Mouse (Mus musculus): ENCODE data around the gene H2-K1. TPM values are rescaled to one million over a fixed set of nuclear protein-coding genes. Genes with fewer than 3 reads are reported as not detected.

Gene H2-K1
- total RNA-seq (2018; cell fraction: chromatin; rRNA removed): 1,000 to 10,000 TPM; 1,025 to 7,144 (median 3,429) TPM
- 1,000 to 10,000 TPM; 2,589 to 9,128 (median 5,108) TPM for total RNA-seq (2018; cell fraction: cytosol; rRNA removed)
- total RNA-seq (2018; cell fraction: nucleus; rRNA removed): over 10,000 TPM in 13 of 26 experiments, 1,000 to 10,000 TPM in 13; 3,160 to 14,900 (median 9,531) TPM
- 2,418 to 4,239 TPM (median 2,994 TPM) in 3 replicates for polyA plus RNA-seq (2018)

DNA sequence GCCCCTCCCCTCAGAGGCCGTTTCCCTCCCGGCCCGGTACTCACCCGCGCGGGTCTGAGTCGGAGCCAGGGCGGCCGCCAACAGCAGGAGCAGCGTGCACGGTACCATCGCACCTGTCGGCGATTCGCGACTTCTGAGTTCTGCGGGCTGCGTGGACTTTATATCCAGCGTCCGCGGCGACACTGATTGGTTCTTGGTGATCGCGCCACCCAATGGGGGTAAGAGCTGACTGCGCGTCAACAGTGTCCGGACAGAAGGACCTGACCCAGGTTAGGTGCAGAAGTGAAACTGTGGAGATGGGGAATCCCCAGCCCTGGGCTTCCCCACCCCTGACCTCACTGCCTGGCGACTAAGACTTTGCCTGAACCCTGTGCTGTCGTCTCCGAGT, at the start of gene H2-K1:
TSS of gene H2-K1 (minus strand) at position 198 of the 388 bp plus-strand sequence.
- 0% methylated on average over 30 of the region's 30 CpGs for WGBS (ENCODE audit: missing documents)
- H3K36me3 ChIP-seq (ENCODE audit: inconsistent target): peaks cover 27% of the 10 kb centered on the region; the same call in 1 of the 2 replicates
- peak within 1 kb of the TSS; percentile 78 for H3K27ac ChIP-seq

DNA sequence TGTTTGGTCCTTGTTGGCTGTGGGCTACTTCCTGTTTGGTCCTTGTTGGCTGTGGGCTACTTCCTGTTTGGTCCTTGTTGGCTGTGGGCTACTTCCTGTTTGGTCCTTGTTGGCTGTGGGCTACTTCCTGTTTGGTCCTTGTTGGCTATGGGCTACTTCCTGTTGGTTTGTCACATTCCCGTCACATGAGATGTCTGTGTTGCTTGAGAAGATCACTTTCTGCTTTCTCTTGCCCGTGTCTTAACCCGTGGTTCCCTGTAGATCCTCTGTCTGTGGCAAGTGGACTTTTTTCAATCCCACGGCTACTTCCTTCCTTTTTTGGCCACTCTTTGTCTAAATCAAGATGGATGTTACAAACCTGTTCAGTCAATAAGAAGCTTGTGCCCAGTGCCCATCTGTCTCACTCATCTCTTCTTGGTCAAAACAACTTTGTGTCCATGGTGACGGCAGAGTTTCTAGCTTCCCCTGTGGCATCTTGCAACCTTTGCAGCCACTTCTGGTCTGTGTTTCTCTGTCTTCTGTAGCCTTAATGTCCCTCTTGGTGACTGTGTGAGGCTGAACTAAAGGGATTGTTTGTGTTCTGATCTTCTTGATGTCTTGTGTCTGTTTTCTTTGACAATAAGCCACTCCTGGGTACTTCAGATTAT, 47.4 kb upstream of the H2-K1 start:
- WGBS (ENCODE audit: missing documents): 17% methylated on average over 5 of the region's 5 CpGs
- no peak overlapping the region for H3K4me3 ChIP-seq (ENCODE audit: inconsistent target)
- no peaks in the 10 kb centered on the region for H3K79me2 ChIP-seq (ENCODE audit: inconsistent target)
- H3K27ac ChIP-seq: peak overlapping the region; percentile 50
- H3K36me3 ChIP-seq (ENCODE audit: inconsistent target): no peaks in the 10 kb centered on the region

More for the DNA sequence above, at the start of gene H2-K1:
- Histone ChIP-seq H3K4me3 (ENCODE audit: inconsistent target) (peak within 1 kb of the TSS; percentile 70), H3K79me2 (ENCODE audit: inconsistent target) (peaks cover 24% of the 10 kb centered on the region; the same call in 1 of the 2 replicates)

DNA sequence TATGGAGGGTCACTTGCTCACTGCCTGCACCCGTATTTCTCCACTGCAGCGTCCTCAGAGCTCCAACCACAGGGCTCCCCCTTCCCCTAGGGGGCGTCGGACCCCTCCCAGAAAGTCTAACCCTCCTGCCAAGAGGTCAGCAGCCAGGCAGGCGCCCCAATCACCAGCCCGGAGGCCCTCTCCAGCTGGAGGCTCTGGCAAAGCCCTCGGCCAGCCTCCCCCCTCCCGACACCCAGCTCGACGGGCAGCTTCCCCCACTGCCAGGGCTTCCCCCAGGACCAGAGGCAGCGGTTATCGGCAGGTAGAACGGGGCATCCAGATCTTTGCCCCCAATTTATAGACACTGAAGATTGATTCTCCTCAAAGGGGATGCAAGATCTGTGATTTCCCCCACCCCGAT, 45.8 kb upstream of the H2-K1 start:
- Histone ChIP-seq H3K27ac (no peak overlapping the region), H3K4me3 (ENCODE audit: inconsistent target) (no peak overlapping the region), H3K79me2 (ENCODE audit: inconsistent target) (no peaks in the 10 kb centered on the region), H3K36me3 (ENCODE audit: inconsistent target) (no peaks in the 10 kb centered on the region)
- WGBS (ENCODE audit: missing documents): 90% methylated on average over 11 of the region's 14 CpGs

DNA sequence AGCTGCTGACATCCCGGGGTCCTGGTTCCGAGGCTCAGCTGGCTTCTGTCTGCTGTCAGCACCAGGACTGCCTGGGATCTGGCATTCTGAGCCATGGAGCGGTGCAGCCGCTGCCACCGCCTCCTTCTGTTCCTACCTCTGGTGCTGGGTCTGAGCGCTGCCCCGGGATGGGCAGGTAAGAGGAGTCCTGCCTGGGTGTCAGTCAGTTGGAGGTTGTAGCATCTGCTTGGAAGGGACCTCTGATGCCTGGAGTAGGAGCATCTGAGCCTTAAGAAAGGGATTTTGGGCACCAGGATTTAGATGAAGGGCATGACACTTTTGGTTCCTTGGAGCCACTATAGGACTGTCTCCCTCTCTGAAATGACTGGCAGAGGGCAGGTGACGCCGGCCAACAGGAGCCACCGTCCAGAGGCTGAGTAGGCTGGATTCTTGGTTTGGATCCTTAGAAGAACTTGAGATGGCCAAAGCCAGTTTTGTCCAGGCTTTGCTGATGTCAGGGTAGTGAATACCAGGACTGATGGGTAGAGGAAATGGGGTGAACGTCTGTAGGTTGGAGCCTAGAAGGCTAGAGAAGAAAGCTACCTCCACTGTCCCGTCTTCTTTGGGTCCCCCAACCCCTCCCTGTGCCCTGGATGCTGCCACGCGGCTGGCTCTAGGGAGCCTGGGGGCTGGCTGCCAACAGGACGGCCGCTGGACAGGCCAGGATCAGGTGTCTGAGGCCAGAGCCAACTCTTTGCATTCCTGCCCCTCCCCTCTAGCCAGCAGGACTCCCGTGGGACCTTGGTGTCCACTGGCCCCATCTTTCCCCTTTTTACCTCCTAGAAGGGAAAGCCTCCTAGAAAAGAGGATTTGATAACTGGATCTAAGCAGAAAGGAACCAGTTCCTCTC, 39.7 kb upstream of the H2-K1 start:
- H3K36me3 ChIP-seq (ENCODE audit: inconsistent target): peaks cover 31% of the 10 kb centered on the region
- H3K4me3 ChIP-seq (ENCODE audit: inconsistent target): no peak overlapping the region
- H3K27ac ChIP-seq: no peak overlapping the region
- H3K79me2 ChIP-seq (ENCODE audit: inconsistent target): no peaks in the 10 kb centered on the region
- 38% methylated on average over 16 of the region's 17 CpGs for WGBS (ENCODE audit: missing documents)

DNA sequence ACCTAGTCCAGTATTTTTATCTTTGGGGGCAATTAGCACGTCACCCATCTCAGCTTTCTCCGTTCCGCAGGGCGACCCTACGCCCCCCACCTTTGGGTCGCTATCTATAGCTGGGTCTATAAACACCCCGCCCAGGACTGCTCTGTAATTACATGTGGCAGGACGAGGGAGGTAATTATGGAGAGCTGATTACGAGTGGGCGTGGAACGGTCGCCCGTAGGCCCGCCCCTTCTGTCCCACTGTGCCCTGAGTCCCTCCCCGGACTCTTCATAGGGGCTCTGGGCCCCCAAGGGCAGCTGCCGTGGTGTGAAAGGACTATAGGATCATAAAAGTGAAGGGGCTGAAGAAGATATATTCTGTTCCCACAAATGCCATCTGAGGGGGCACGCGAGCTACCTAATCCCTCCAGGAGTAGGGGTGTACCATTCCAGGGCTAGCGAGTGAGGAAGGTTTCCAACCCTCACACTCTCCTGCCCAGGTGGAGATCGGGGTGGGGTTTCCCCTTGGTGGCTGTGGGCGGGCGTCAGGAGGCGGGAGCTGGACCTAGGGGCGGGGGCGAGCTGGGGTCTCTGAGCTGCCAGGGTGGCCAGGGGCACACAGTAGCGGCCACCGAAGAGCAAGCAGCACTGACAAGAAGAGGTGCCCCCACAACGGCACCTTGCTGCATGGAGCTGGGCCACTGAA, 38.9 kb upstream of the H2-K1 start, which contains the start of gene Col11a2:
TSS of gene Col11a2 (plus strand) at position 560 of the 684 bp plus-strand sequence.
- 25% methylated on average over 28 of the region's 28 CpGs for WGBS (ENCODE audit: missing documents)
- no peak within 1 kb of the TSS for H3K27ac ChIP-seq
- peaks cover 31% of the 10 kb centered on the region for H3K36me3 ChIP-seq (ENCODE audit: inconsistent target)
- H3K4me3 ChIP-seq (ENCODE audit: inconsistent target): no peak within 1 kb of the TSS
- H3K79me2 ChIP-seq (ENCODE audit: inconsistent target): no peaks in the 10 kb centered on the region

DNA sequence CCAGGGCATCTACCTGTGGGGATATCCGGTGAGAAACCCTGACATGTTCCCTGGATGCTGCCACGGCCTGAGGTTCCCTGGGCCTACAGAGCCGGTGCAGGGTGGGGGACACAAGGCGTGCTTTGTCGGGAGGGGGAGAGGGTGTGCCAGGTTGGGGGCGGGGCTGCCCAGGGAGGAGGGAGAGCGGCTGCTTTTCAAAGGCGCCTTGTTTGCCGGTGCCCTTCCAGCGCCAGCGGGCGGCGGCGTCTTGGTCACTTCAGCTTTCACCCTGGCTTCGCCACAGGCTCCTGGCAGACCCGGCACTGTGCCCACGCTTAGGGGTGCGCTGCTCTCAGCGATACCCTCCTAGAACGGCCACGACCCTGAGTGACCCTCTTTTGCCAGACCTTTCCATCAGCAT, 38.3 kb upstream of the H2-K1 start:
- Histone ChIP-seq H3K4me3 (ENCODE audit: inconsistent target) (no peak overlapping the region), H3K79me2 (ENCODE audit: inconsistent target) (no peaks in the 10 kb centered on the region; the same call in 1 of the 2 replicates), H3K27ac (no peak overlapping the region), H3K36me3 (ENCODE audit: inconsistent target) (peaks cover 31% of the 10 kb centered on the region)
- 59% methylated on average over 19 of the region's 21 CpGs for WGBS (ENCODE audit: missing documents)

DNA sequence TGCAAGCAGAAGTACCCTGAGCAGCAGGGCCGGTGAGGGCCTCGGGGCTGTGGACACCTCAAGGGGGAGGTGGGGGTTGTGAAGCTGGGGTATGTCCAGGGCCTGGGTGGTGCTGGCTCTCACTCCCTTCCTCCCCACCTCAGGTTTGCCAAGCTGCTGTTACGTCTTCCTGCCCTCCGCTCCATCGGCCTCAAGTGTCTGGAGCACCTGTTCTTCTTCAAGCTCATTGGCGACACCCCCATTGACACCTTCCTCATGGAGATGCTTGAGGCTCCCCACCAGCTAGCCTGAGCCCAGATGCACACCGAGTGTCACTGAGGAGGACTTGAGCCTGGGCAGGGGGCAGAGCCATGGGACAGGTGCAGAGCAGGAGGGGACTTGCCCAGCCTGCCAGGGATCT, 37.1 kb upstream of the H2-K1 start:
- WGBS (ENCODE audit: missing documents): 87% methylated on average over 7 of the region's 7 CpGs
- peaks cover 31% of the 10 kb centered on the region for H3K36me3 ChIP-seq (ENCODE audit: inconsistent target)
- no peak overlapping the region for H3K4me3 ChIP-seq (ENCODE audit: inconsistent target)

DNA sequence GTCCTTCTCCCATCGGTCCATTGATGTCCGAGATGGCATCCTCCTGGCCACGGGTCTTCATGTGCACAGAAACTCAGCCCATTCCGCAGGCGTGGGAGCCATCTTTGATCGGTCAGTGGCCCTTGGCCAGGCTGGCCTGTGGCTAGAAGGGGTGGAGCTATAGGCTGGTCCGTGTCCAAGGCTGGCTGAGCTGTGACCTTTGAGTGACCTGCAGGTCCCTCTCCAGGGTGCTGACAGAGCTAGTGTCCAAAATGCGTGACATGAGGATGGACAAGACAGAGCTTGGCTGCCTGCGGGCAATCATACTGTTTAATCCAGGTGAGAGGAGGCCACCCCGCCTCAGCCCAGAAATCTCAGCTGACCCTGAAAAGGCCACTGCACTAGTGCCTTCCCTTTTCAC, 36.5 kb upstream of the H2-K1 start:
- H3K4me3 ChIP-seq (ENCODE audit: inconsistent target): no peak overlapping the region
- H3K36me3 ChIP-seq (ENCODE audit: inconsistent target): peaks cover 31% of the 10 kb centered on the region
- no peak overlapping the region for H3K27ac ChIP-seq
- no peaks in the 10 kb centered on the region; the same call in 1 of the 2 replicates for H3K79me2 ChIP-seq (ENCODE audit: inconsistent target)
- 89% methylated on average over 9 of the region's 10 CpGs for WGBS (ENCODE audit: missing documents)

More for the DNA sequence above, 37.1 kb upstream of the H2-K1 start:
- H3K27ac ChIP-seq: no peak overlapping the region
- H3K79me2 ChIP-seq (ENCODE audit: inconsistent target): no peaks in the 10 kb centered on the region; the same call in 1 of the 2 replicates

DNA sequence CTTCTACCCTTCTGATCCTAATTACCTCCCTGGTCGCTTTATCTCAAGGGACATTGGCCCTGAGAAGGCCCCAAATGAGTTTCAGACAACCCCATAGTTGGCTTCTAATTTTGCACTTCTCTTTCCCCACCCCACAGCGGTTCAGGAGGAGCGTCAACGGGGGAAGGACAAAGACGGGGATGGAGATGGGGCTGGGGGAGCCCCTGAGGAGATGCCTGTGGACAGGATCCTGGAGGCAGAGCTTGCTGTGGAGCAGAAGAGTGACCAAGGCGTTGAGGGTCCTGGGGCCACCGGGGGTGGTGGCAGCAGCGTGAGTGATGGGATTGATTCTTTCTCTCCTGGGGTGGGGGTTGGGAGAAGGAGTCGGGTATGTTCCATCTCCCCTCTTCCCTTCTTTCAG, 35.4 kb upstream of the H2-K1 start:
- Histone ChIP-seq H3K36me3 (ENCODE audit: inconsistent target) (peaks cover 31% of the 10 kb centered on the region), H3K79me2 (ENCODE audit: inconsistent target) (peaks cover 8% of the 10 kb centered on the region), H3K4me3 (ENCODE audit: inconsistent target) (no peak overlapping the region), H3K27ac (no peak overlapping the region)
- 96% methylated on average over 6 of the region's 9 CpGs for WGBS (ENCODE audit: missing documents)

DNA sequence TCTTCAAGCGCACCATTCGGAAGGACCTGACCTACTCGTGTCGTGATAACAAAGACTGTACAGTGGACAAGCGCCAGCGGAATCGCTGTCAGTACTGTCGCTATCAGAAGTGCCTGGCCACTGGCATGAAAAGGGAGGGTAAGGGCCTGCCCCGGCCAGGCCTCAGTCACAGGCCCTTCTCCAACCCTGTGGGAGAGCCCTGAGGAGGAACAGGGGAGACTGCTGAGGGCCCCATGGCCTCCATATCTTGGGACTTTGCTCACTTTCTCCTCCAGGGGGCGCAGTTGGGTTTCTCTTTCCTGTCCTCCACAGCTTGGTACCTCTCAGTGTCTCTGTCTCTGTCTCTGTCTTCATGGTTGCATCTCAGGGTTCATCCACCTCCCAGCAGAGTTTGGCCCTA, 33.9 kb upstream of the H2-K1 start:
- H3K27ac ChIP-seq: no peak overlapping the region

DNA sequence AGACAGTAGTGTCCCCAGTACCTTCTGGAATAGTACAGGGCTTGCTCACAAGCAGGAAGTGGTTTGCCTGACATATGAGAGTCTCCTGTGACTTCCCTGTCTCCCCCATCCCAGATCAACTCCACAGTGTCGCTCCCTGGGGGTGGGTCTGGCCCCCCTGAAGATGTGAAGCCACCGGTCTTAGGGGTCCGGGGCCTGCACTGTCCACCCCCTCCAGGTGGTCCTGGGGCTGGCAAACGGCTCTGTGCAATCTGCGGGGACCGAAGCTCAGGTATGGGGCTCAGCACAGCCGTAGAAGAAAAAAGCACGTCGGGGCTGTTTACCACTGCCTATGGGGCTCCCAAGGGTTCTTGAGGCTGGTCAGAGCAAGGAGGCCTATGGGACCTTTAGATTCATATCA, 33.3 kb upstream of the H2-K1 start:
- Histone ChIP-seq H3K4me3 (ENCODE audit: inconsistent target) (peak overlapping the region; percentile 65; the same call in 1 of the 2 replicates), H3K36me3 (ENCODE audit: inconsistent target) (peaks cover 48% of the 10 kb centered on the region), H3K79me2 (ENCODE audit: inconsistent target) (peaks cover 28% of the 10 kb centered on the region), H3K27ac (peak overlapping the region; percentile 63)
- WGBS (ENCODE audit: missing documents): 72% methylated on average over 9 of the region's 9 CpGs

More for the DNA sequence above, 33.9 kb upstream of the H2-K1 start:
- Histone ChIP-seq H3K4me3 (ENCODE audit: inconsistent target) (no peak overlapping the region), H3K79me2 (ENCODE audit: inconsistent target) (peaks cover 23% of the 10 kb centered on the region), H3K36me3 (ENCODE audit: inconsistent target) (peaks cover 42% of the 10 kb centered on the region)
- 74% methylated on average over 10 of the region's 10 CpGs for WGBS (ENCODE audit: missing documents)

DNA sequence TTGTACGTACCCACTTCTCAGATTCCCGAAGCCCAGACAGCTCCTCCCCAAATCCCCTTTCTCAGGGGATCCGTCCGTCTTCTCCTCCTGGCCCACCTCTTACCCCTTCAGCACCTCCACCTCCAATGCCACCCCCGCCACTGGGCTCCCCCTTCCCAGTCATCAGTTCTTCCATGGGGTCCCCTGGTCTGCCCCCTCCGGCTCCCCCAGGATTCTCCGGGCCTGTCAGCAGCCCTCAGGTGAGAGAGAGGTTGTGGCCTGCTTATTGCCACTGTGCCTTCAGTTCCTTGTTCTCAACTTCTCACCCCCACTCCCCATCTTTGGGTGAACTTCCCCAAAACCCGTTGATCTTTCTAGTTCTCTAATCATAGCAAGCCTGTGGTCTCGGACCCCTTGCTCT, 32.7 kb upstream of the H2-K1 start:
- 5% methylated on average over 9 of the region's 9 CpGs for WGBS (ENCODE audit: missing documents)
- Histone ChIP-seq H3K4me3 (ENCODE audit: inconsistent target) (peak overlapping the region; percentile 65), H3K27ac (peak overlapping the region; percentile 63), H3K36me3 (ENCODE audit: inconsistent target) (peaks cover 46% of the 10 kb centered on the region), H3K79me2 (ENCODE audit: inconsistent target) (peaks cover 28% of the 10 kb centered on the region)

DNA sequence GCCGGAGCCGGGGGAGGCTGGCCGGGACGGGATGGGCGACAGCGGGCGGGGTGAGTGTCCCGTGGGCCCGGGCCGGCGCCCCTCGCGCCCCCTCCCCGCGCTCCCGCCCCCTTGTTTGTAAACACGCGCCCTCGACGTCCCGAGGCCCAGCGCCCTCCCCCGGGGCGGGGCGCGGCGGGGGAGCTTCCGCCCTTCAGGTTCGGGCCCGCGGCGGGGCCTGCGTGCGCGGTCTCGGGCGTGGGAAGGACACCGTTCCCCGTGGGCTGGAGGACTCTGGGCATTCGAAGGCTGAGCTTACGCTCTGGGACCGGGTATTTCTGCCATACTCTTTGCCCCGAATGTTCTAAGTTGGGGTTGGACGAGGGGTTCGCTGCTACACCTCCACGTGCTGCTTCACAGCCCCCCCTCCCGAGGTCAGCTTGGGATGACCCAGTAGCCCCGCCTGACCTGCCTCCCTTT, 32.1 kb upstream of the H2-K1 start:
- Histone ChIP-seq H3K27ac (peak overlapping the region; percentile 63), H3K79me2 (ENCODE audit: inconsistent target) (peaks cover 28% of the 10 kb centered on the region), H3K4me3 (ENCODE audit: inconsistent target) (peak overlapping the region; percentile 65), H3K36me3 (ENCODE audit: inconsistent target) (peaks cover 40% of the 10 kb centered on the region)
- under 1% methylated on average over 43 of the region's 48 CpGs for WGBS (ENCODE audit: missing documents)

Measured in macrophage (primary cell).